8 mouse cellular contexts compared by ENCODE assay signal in genomic region chr5:129724268-129724667, GRCm38 (mm10). TPM values are rescaled to one million over a fixed set of nuclear protein-coding genes. Genes with fewer than 3 reads are reported as not detected.
A peak's percentile ranks its signal among the peaks of the same experiment; 100 is the strongest.
DNase-seq lines count a peak whose midpoint lies in the region; ATAC-seq and TF ChIP-seq lines count a peak whose summit lies in the region.

No protein-coding gene starts in this region.

- H3K4me3 ChIP-seq in layer of hippocampus, adult 2 months: peak overlapping the region; percentile 86
- peak overlapping the region; percentile 81 for H3K4me3 ChIP-seq in embryonic facial prominence, embryonic 13.5 days
- H3K4me3 ChIP-seq in intestine, embryonic 15.5 days (replicated peaks): peak overlapping the region; percentile 78
- H3K4me3 ChIP-seq in midbrain, postnatal 0 days (ENCODE audit: low read depth, low read length): peak overlapping the region; percentile 85

- no peak for TF ChIP-seq CTCF in layer of hippocampus, adult 2 months (conservative IDR thresholded peaks at IDR 0.05)
- TF ChIP-seq CTCF in midbrain, postnatal 0 days (IDR thresholded peaks at IDR 0.05): no peak

- no peak for ATAC-seq in embryonic facial prominence, embryonic 13.5 days (ENCODE audit: insufficient number of reproducible peaks, insufficient read depth, low FRiP score, low TSS enrichment, low read depth)
- peak; percentile 12; the same call in 1 of the 2 replicates for ATAC-seq in intestine, embryonic 15.5 days
- no peak for ATAC-seq in midbrain, postnatal 0 days (ENCODE audit: low FRiP score)

- H3K9ac ChIP-seq in embryonic facial prominence, embryonic 13.5 days: peak overlapping the region; percentile 92
- H3K9ac ChIP-seq in intestine, embryonic 15.5 days: peak overlapping the region; percentile 90; the same call in 1 of the 2 replicates
- peak overlapping the region; percentile 96 for H3K9ac ChIP-seq in midbrain, postnatal 0 days (replicated peaks; ENCODE audit: low read length, poor library complexity, severe bottlenecking)

- peaks cover 36% of the 10 kb centered on the region for H3K4me1 ChIP-seq in embryonic facial prominence, embryonic 13.5 days
- H3K4me1 ChIP-seq in intestine, embryonic 15.5 days (replicated peaks): peaks cover 11% of the 10 kb centered on the region
- H3K4me1 ChIP-seq in midbrain, postnatal 0 days (ENCODE audit: insufficient read depth, low read length): peaks cover 4% of the 10 kb centered on the region; the same call in 1 of the 2 replicates

- no peaks in the 10 kb centered on the region for H3K9me3 ChIP-seq in embryonic facial prominence, embryonic 13.5 days
- H3K9me3 ChIP-seq in intestine, embryonic 15.5 days: no peaks in the 10 kb centered on the region
- H3K9me3 ChIP-seq in midbrain, postnatal 0 days (ENCODE audit: low read length): no peaks in the 10 kb centered on the region

- H3K27me3 ChIP-seq in embryonic facial prominence, embryonic 13.5 days: no peaks in the 10 kb centered on the region
- H3K27me3 ChIP-seq in intestine, embryonic 15.5 days (replicated peaks): no peaks in the 10 kb centered on the region
- no peaks in the 10 kb centered on the region for H3K27me3 ChIP-seq in midbrain, postnatal 0 days (ENCODE audit: insufficient read depth, low read length)

- peaks cover 10% of the 10 kb centered on the region for H3K36me3 ChIP-seq in embryonic facial prominence, embryonic 13.5 days
- peaks cover 5% of the 10 kb centered on the region; the same call in 1 of the 2 replicates for H3K36me3 ChIP-seq in intestine, embryonic 15.5 days
- H3K36me3 ChIP-seq in midbrain, postnatal 0 days (ENCODE audit: insufficient read depth, low read length): 0 out of 2 replicates have a peak, but pooled peaks cover 5% of the 10 kb centered on the region

- peak overlapping the region; percentile 62 for H3K4me2 ChIP-seq in embryonic facial prominence, embryonic 13.5 days
- peak overlapping the region; percentile 60 for H3K4me2 ChIP-seq in intestine, embryonic 15.5 days (replicated peaks)
- peak overlapping the region; percentile 52 for H3K4me2 ChIP-seq in midbrain, postnatal 0 days (ENCODE audit: low read depth, low read length, poor library complexity, severe bottlenecking)

- 57% methylated on average over 4 of the region's 4 CpGs for WGBS in embryonic facial prominence, embryonic 13.5 days
- WGBS in intestine, embryonic 15.5 days: 43% methylated on average over 4 of the region's 4 CpGs
- WGBS in midbrain, postnatal 0 days: 54% methylated on average over 4 of the region's 4 CpGs

- peak overlapping the region; percentile 96 for H3K27ac ChIP-seq in layer of hippocampus, adult 2 months
- H3K27ac ChIP-seq in embryonic facial prominence, embryonic 13.5 days: peak overlapping the region; percentile 96
- peak overlapping the region; percentile 98 for H3K27ac ChIP-seq in intestine, embryonic 15.5 days
- H3K27ac ChIP-seq in midbrain, postnatal 0 days (ENCODE audit: low read depth, low read length): peak overlapping the region; percentile 82

- DNase-seq in layer of hippocampus, adult 2 months (ENCODE audit: low spot score in 2 of 2): no peak
- no peak for DNase-seq in layer of hippocampus, adult 11-12 months (ENCODE audit: low spot score)
- no peak for DNase-seq in midbrain, postnatal 0 days (ENCODE audit: low spot score)
- DNase-seq in cerebellum, adult 8-10 months: no peak
- DNase-seq in gastrocnemius, postnatal 4 days (ENCODE audit: low spot score in 2 of 2): no peak
- DNase-seq in cerebellum, adult 18-20 months: no peak

RNA-seq across cellular contexts. Expression of gene Nipsnap2, which starts 0.6 kb away (rescaled TPM):
- 10 to 100 TPM; 81.2 to 81.8 TPM for total RNA-seq in layer of hippocampus, adult 2 months (2021)
- polyA plus RNA-seq in embryonic facial prominence, embryonic 13.5 days (2015; fragmentation: Nextera tagmentation; extraction: Ambion mirVana): 112 and 113 TPM in 2 replicates
- polyA plus RNA-seq in intestine, embryonic 15.5 days (2015; fragmentation: Nextera tagmentation; extraction: Ambion mirVana): 86.1 and 94.2 TPM in 2 replicates
- total RNA-seq in midbrain, postnatal 0 days (2014; rRNA removed): 66.7 and 79.0 TPM in 2 replicates
- 108 and 109 TPM in 2 replicates for polyA plus RNA-seq in midbrain, postnatal 0 days (2015; fragmentation: Nextera tagmentation; extraction: Ambion mirVana)
- 100 to 1,000 TPM; 348 to 363 TPM for total RNA-seq in gastrocnemius, postnatal 4 days (2021)

RNA-seq across cellular contexts. Expression of gene Mrps17, which starts 9.0 kb away (rescaled TPM):
- 10 to 100 TPM; 73.6 to 77.7 TPM for total RNA-seq in layer of hippocampus, adult 2 months (2021)
- 205 and 223 TPM in 2 replicates for polyA plus RNA-seq in embryonic facial prominence, embryonic 13.5 days (2015; fragmentation: Nextera tagmentation; extraction: Ambion mirVana)
- polyA plus RNA-seq in intestine, embryonic 15.5 days (2015; fragmentation: Nextera tagmentation; extraction: Ambion mirVana): 189 and 197 TPM in 2 replicates
- 124 and 163 TPM in 2 replicates for total RNA-seq in midbrain, postnatal 0 days (2014; rRNA removed)
- polyA plus RNA-seq in midbrain, postnatal 0 days (2015; fragmentation: Nextera tagmentation; extraction: Ambion mirVana): 161 and 176 TPM in 2 replicates
- 10 to 100 TPM; 87.0 to 88.3 TPM for total RNA-seq in gastrocnemius, postnatal 4 days (2021)

RNA-seq across cellular contexts. Expression of gene Sept14, which starts 16.0 kb away (rescaled TPM):
- total RNA-seq in layer of hippocampus, adult 2 months (2021): not detected
- polyA plus RNA-seq in embryonic facial prominence, embryonic 13.5 days (2015; fragmentation: Nextera tagmentation; extraction: Ambion mirVana): not detected in 2 replicates
- polyA plus RNA-seq in intestine, embryonic 15.5 days (2015; fragmentation: Nextera tagmentation; extraction: Ambion mirVana): not detected in 2 replicates
- total RNA-seq in midbrain, postnatal 0 days (2014; rRNA removed): not detected in 2 replicates
- polyA plus RNA-seq in midbrain, postnatal 0 days (2015; fragmentation: Nextera tagmentation; extraction: Ambion mirVana): not detected in 2 replicates
- not detected for total RNA-seq in gastrocnemius, postnatal 4 days (2021)

RNA-seq across cellular contexts. Expression of gene Zfp11, which starts 54.4 kb away (rescaled TPM):
- 1 to 10 TPM; 7.2 to 7.9 TPM for total RNA-seq in layer of hippocampus, adult 2 months (2021)
- 6.0 and 7.5 TPM in 2 replicates for polyA plus RNA-seq in embryonic facial prominence, embryonic 13.5 days (2015; fragmentation: Nextera tagmentation; extraction: Ambion mirVana)
- 2.9 and 3.5 TPM in 2 replicates for polyA plus RNA-seq in intestine, embryonic 15.5 days (2015; fragmentation: Nextera tagmentation; extraction: Ambion mirVana)
- 5.1 and 5.3 TPM in 2 replicates for total RNA-seq in midbrain, postnatal 0 days (2014; rRNA removed)
- polyA plus RNA-seq in midbrain, postnatal 0 days (2015; fragmentation: Nextera tagmentation; extraction: Ambion mirVana): 4.5 and 4.7 TPM in 2 replicates
- 1 to 10 TPM; 2.5 to 3.6 TPM for total RNA-seq in gastrocnemius, postnatal 4 days (2021)
